Mouse (Mus musculus): Measurements from ENCODE around the gene Tfap2a. TPM values are rescaled to one million over a fixed set of nuclear protein-coding genes. Genes with fewer than 3 reads are reported as not detected.
A peak's percentile ranks its signal among the peaks of the same experiment; 100 is the strongest.

The Tfap2a gene
- total RNA-seq, 1 experiment from 2014 or later = 0.18 TPM

DNA sequence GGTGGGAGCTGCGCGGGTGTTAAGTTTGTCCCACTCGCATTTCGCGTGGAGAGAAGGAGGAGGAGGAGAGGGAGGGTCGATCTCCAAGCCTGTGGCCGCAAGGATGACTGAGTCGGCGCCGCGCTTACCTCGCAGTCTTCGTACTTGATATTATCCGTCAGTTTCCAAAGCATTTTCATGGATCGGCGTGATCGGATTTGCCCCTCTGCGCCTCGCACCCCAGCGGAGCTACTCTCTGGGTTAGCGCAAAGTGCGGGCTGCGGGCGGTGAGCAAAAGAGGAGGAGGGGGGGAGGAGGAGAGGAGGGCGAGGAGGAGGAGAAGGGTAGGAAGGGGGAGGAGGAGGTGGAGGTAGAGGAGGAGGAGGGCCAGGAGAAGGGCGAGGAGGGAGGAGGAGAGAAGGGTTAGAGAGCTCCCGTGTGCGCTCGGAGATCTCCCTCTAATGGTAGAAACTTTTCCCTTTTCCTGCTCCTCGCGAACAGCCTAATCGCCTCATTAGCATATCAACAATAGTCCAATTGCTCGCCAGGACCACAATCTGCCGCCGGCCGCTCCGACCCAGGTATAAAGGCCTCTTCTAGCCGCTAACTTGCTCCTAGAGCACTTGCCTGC, 4.5 kb downstream of the Tfap2a start:
- no peak for DNase-seq

DNA sequence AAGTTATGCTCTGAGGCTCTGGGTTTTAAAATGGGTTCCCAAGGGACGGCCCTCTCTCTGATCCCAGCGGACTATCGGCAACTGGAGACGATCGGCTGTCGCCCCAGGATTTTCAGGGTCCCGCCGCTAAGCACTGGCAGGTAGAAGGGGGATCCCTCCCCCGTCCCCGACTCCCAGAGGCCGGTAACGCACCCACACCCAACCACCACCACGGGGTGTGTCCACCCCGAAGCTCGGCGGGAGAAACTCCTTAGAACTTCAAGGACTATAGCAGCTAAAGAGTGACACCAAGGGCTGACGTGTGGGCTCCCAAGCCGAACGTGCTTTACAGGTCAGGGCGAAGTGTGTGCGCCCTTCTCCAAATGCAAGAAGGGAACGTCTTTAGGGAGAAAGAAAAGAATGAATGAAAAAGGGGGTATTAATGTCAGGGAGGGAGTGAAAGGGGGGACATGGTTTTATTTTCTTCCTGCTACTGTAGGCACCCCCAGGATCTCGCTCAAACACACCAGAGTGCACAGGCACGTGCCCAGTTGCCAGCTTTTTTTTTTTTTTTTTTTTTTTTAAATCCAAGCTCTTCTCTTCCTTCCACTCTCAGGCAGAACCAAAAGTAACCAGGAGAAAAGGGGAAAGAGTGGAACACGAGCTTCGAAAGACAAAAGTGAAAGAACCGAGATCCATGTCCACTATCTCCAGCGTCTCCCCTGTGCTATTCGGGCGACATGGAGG, 5.2 kb downstream of the Tfap2a start:
- no peak for DNase-seq

DNA sequence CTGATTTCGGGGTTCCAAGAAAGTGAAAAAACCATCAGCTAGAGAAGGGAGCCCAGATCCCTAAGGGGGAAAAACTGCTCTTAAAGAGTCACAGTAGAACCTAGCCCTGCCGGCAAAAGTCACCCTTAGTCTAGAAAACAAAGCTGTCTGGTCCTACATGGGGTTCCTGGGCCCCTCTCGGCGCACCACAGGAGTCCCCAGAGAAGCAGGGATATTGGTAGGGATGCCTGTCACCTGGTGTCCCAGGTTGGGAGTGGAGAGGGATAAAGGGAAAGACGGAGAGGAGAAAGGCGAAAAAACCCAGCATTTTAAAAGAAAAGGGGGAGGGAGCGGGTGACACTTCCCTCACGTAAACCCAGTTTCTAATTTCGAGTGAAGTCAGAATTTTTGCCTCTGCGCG, 6.1 kb downstream of the Tfap2a start:
- no peak for DNase-seq

DNA sequence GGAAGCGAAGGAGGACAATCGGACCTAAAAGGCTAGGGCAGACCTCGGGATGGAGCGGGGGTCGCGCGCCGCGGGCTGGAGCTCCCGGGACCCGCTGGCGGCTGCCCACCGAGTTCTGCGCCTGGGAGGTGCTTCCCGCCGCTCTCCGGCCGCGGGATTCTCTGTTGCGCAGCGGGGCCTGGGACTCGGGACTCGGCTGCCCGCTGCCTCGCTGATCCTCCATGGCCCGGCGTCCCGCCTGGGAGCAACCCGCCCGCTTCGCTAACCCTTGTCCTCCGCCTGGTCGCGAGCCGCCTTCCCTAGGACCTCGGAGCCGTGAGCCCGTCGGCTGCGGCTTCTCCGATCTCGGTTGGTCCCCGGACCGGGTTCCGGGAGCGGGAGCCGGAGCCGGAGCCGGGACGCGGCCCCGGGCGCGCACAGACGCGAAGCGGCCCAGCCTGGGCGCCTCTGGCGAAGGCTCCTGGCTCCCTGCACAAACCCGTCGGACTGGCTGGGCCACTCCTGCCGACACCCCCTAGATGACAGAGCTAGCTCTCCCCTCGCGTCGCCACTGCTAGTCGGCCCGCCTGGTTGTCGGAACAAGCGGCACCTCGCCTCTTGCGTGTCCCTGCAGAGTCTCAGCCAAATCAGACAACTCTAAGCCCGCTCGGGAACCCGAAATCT, 6.9 kb downstream of the Tfap2a start:
- peak; percentile 31 for DNase-seq

DNA sequence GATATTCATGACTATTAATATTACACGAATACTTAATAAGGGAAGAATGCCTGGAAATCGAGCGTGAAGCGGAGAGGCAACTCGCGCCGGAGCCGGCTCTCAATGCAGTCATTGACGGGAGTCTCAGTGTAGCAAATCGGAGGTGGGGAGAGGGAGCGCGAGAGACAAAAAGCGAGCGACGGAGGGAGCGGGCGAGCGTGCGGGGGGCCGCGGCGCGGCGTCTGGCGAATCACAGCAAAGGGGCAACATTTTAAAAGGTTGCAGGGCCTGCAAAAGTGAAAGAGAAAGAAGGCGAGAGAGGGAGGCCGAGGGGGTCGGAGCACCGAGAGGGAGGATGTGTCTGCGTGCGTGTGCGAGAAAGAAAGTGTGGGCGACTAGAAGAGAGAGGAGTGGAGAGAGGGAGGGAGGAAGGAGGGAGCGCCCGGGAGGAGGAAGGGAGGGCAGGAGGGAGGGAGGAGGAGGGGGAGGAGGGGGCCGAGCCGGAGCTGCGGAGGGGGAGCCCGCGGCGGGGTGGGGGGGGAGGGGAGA, 7.5 kb downstream of the Tfap2a start:
- DNase-seq = no peak

DNA sequence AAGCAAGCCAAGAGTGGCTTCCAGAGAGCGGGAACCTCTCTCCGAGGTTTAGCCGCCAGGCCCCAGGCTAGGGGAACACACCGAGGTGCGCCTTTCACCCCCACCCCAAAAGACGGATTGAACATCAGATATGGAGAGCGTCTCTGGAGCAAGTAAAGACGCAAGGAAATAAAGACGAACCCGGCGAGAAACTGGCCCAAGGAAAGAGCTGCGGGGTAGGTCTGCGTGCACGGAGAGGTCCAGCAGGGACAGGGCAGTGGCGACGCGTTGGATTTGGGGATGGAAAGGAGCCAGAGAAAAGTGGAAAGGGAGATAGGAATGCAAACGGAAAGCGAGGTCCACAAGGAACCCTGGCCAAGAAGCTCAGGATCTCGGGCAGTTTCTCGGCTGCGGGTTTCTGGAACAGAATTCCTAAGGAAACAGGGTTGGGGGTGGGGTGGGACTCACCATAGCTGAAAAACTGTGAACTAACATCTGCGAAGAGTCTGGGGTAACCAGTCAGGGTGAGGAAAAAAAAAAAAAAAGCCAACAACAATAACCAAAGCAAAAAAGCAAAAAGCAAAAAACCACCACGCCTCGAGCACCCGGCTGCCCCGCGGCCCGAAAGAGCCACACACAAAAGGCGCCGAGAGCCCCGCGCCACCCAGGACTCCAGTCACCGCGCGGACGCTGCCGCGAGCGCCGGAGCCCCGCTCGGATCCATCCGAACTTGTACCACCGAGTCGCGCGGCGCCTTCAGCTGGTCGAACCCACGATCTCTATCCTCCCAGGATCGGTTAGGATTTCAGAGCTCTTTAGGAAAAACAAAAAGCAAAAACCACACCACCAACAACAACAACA, 8.4 kb downstream of the Tfap2a start:
- no peak for DNase-seq

DNA sequence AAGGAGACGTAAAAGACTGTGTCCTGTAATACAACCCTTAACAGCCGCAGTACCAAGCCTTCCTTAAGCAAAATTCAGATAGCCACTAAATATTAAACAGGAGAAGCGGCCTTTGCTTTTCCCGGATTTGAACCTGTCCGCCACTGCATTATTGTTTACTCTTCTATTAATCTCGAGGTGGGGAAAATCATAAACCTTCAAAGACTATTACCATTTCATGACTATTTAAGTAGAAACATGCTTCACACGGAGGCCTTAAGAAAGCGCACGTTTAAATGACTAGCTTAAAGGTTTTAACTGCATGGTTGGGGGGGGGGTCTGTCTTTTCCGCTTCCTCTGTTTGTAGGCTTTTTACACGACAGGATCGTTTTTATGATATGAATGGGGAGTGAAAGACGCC, 9.1 kb downstream of the Tfap2a start:
- no peak for DNase-seq

DNA sequence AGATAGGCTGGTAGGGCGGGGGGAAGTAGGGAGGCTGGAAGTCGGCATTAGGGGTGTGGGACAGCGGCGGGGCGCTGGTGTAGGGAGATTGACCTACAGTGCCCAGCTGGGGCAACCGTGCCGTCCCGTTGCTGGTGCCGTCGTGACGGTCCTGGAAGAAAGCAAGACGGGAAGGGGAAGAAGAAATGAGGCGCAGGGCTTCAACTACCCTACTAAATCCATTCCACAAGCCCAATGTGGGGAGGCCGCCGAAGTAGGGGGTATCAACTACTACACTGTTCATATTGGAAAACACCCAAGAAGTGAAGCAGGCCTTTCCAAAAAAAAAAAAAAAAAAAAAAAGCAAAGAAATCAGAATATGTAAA, 9.6 kb downstream of the Tfap2a start:
- no peak for DNase-seq

DNA sequence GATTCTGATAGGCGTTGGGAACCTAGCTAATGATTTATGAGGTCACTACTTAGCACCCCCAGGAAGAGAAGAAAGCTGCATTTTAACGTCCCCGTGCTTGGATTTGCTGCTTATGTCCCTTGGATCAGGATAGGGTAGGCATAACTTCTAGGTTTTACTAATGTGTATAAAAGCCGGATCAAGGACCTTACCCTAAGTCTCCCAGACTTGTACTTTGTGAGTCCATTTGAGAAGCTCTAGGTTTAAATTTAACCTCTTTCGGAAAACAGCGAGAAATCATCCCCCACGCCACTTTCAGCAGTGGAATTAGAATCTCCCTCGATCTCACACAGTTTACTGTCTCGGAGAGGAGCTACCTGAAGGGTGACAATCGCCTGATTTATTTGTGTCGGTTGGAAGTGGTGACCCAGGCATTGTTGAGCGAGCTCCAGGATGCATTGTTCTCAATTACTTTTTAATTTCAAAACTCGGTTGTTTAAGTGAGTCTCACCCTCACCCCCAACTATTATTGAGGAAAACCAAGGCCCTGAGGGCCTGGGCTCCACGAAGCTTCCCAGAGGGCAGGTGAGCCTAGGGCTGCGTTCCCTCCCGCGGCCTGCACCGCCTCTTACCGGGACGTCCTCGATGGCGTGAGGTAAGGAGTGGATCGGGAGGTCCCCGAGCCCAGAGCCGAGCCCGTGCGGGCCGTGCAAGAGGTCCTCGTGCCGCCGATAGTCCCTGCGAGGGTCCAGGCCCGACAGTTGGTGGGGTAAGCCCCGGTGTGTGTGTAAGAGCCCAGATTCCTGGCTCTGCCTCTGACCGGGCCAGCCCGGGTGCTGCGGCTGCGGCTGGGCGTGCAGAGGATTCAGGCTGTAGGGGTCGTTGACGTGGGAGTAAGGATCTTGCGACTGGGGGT, 10.2 kb downstream of the Tfap2a start:
- no peak for DNase-seq

DNA sequence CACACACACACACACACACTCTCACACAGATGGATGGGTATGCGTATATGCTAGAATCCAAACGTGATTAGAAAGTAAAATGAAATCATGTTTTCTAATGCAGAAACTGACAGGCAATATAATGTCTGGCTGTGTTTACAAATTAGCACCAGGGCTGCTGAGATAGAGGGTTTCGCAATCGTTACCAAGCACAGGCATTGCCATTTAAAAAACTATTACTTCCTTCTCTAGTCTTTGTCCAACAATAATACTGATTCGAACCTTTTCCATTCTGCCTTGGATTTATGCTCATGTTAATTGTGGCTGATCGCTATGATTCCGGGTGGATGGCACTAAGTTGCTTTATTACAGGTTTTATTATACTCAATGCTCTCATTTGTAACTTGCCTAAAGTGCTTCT, 12.3 kb downstream of the Tfap2a start:
- no peak for DNase-seq

DNA sequence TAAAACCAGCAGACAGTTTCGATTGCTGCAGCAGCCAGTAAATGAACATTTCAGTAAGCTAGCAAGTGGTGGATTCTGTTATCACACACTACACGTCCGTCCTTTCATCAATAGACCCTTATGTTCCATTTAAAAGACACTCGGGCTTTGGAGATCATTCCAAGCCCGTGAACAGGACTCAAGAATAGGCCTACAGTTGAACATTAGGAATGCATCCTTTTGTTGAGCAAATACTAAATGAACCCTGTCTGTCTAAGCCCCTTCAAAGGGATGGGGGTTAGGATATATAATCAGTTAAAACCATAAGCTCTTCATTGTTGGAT, 14.6 kb downstream of the Tfap2a start:
- no peak for DNase-seq

DNA sequence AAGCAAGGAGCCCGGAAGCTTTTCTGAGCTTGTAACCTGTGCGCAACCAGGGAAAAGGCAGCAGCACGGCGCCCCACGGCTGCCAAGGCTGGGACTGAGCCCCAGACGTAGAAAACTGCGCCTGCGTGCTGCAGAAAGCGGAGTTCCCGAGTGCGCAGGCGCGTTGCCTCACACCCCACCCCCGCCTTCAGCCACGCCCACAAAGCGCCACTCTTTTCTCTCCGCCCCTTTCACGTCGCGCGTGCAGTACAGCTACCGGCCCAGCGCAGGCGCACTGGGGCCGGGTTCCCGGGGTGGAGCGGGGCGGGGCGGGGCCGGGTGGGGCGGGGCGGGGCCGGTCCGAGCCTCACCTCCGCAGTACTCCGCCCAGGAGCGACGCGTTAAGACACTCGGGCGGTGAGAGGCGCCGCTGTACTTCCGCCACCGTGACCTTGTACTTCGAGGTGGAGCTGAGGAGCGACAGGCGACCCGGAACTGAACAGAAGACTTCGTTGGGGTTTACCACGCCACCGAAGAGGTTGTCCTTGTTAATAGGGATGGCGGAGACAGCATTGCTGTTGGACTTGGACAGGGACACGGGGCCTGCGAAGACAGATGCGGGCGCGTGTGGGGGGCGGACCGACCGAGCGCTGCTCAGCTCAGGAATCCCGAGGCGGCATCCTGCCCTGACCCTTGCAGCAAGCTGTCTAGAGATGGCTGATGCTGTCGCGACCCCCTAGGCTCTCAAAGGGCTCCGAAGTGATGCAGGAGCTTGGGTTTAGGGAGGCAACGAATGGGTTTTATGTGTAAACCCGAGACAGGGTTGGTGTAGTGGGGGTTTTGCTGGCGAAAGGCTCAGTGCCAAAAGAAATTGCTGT, 15.2 kb downstream of the Tfap2a start:
- DNase-seq = peak; percentile 95

DNA sequence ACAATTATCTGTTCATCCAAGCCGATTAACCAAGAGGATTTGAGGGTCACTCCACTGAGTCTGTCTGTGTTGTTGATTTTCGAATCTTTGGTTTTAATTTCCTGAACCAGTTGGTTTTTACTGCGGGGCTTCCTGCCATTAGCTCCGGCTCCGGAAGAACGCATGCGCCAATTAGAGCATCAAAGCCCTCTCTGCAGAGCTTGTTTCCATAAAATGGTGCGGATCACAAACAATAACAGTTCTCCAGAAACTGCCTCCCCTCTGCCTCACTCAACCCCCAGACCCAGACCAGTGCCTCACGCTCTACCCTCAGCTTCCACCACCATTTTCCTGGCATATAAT, 18.5 kb downstream of the Tfap2a start:
- no peak for DNase-seq

DNA sequence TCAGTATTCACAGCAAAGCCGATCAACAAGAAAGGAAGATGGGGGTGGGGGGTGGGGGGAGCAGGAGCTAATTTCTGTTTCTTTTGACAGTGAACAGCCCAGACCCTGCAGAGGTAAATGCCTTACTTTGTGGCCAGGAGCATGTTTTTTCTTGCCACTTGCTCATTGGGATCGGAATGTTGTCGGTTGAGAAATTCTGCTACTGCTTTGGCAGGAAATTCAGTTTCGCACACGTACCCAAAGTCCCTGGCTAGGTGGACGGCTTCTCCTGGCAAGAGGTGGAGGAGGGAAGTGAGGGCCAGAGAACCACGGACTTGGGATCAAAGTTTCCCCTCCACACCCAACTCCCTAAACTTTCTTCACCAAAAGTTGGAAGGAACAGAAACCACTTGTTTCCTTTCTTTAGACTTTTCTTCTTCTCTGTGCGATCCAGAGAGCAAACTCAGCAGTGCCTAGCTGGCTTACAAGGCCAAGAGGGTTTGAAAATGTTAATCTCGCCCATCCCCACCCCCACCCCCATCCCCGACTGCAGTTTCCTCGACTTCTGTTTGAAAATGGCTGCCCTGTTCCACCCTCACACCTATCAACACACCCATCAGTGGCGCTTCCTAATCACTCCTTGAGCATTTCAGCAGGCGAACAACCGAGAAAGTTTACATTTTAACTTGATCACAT, 19.0 kb downstream of the Tfap2a start:
- no peak for DNase-seq

DNA sequence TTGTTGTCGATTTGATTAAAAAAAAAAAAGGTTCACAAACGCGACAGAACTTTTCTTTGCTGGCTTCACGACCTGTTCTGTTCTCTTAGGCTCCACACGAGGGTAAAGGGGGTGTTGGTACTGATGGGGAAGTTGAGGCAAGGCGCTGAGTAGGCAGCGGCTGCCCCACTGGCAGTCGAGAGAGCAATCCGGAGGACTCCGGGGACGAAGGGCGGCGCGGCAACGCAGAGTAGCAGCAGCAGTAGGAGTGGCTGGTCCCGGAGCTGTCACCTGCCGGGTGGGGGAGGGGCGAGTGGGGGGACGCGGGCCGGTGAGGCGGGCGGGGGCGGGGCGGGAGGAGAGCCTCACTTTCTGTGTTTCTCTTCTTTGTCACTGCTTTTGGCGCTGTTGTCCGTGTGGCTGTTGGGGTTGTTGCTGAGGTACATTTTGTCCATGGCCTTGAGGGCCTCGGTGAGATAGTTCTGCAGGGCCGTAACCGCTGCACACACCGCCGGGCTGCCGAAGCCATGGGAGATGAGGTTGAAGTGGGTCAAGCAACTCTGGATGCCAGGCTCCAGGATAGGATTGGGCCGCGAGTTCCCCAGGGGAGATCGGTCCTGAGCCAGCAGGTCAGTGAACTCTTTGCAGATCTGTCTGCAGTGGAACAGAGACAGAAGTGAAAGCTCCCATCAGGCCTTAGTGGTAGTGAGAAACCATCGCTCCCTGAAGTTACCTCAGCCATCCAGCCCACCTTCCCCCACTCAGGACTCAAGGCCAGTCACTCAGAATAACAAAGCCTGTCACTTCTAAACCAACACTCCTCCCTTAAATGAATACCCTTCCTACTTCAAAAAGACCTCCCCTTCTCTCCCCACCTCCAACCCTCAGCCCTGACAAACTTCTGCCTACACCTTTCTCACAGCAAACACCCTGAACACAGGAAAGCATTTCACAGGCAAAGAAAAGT, 21.1 kb downstream of the Tfap2a start:
- no peak for DNase-seq

DNA sequence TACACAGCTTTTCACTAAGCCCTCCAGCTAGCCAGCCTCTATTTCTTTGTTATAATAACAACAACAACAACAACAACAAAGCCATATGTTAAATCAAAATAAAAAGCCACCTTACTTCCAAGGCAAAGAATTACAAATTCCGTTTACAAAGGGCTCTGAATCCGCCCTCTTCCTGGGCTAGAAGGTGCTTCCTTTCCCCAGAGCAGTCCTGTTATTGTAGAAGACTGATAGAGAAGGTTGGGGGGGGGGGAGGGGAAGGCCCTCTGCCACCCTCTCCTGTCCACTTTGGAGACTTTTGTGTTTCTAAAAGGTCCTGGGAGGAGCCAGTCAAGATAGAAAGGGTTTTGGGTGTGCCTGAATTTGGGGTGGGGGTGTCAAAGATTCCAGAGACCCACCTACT, 23.6 kb downstream of the Tfap2a start:
- DNase-seq = no peak

DNA sequence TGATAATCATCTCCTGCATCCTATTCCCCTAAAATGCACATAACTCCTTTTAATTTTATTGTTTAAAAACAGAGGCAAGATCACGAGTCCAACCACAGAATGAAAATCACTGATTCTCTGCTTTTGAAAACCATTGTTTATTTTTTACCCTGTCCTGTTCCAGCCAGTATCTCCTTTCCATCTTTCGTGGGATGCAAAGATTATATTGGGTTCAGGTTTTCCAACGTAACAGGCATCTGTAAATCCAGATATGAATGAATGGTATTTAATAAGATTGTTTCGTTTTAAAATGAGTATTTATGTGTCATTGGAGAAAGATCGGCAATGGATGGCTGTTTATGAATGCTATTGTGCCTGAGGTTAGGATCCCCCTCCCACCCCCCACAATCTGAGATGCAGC, 24.5 kb downstream of the Tfap2a start:
- no peak for DNase-seq

DNA sequence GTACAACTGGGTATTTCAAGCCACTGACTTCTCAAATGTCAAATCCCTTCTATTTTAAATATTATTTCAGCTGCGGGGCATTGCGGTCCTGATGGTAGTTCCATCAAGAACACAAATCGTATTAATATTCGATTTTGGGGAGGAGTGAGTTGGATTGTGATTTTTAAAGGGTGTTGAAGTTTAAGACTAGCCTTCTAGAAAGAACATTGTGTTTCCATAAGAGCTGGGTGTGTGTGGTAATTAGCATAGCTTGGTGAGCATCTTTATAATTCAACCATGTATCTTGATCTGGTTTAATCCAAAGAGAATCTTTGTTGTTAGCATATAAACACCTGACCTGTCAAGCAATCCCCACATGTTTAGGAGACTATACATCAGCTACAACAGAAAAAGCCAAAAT, 24.9 kb downstream of the Tfap2a start:
- no peak for DNase-seq

DNA sequence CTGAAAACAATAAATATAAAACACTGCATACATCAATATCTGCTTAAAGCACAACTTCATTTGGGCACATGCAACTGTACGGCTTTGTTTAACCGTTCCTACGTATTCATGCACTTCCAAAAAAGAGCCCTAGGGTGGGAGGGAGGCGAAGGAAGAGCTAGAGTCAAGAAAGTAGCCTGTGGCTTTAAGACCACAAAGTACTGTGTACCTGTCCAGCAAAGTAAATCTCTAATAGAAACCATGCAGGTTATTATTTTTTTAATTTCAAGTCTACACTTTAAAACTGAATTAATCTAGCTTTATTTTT, 25.7 kb downstream of the Tfap2a start:
- no peak for DNase-seq
